Mouse (Mus musculus) splenic B cell, adult 2 months (primary cell): Measurements from ENCODE around the gene Itpkc.

Experiments used
- DNase-seq: peaks from one replicate; pipeline ENCODE4 v3.0.0-alpha.2; 2011; ENCODE audit warnings: low read depth, low spot score
- H3K27me3 ChIP-seq: 2 replicates; pipeline ENCODE4 v1.6.1; 2012; ENCODE audit warnings: mild to moderate bottlenecking, low read length, moderate library complexity, mixed read lengths; ENCODE audit not compliant: control insufficient read depth, poor library complexity, insufficient read depth, severe bottlenecking
- H3K36me3 ChIP-seq: 2 replicates; pipeline ENCODE4 v1.6.1; 2012; ENCODE audit warnings: mild to moderate bottlenecking, low read length, moderate library complexity, mixed read lengths; ENCODE audit not compliant: control insufficient read depth, poor library complexity, insufficient read depth, severe bottlenecking

Gene Itpkc

GRCm38 (mm10) chr7:27227676-27228075 is 785 bp downstream of the Itpkc start:
- Histone ChIP-seq H3K36me3 (no peaks in the 10 kb centered on the region), H3K27me3 (no peaks in the 10 kb centered on the region)
- DNase-seq: no peak

DNA sequence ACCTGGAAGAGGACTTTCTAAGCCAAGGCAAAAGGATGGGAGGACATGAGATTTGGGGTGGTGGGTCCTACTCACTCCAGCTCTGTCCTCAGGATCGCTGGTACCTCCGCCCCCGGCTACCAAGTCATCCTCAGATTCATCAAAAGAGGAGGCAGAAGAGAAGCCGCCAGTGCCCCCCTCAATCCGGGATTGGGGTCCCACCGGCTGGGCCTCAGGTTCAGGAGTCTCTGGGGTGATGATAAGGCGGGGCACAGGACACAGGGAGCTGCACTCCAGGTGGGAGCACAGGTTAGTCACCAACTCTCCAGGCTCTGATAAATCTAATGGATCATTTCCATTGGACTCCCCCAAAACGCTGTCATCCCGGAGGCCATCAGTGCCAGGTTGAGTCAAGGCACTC is 1.2 kb downstream of the Itpkc start:
- Histone ChIP-seq H3K36me3 (no peaks in the 10 kb centered on the region), H3K27me3 (no peaks in the 10 kb centered on the region)
- no peak for DNase-seq

GRCm38 (mm10) chr7:27224877-27225575 is 3.4 kb downstream of the Itpkc start:
- no peak for DNase-seq
- Histone ChIP-seq H3K27me3 (no peaks in the 10 kb centered on the region), H3K36me3 (no peaks in the 10 kb centered on the region)

DNA sequence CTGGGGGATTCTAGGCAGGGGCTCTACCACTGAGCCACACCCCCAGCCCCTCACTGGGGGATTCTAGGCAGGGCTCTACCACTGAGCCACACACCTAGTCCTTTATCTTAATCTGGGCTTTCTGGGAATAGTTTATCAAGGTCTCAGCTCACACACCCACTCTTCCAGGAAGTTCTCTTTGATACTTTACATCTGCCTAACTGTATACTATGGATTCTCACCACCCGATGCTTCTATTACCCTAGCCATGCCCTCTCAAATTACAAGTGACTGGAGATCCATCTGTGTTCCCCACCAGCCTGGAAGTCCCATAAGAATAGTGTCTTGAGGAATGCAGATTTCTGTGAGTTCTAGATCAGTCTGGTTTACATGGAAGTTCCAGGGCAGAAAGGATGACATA is 5.9 kb downstream of the Itpkc start:
- Histone ChIP-seq H3K36me3 (no peaks in the 10 kb centered on the region; the same call in none of the 2 replicates), H3K27me3 (no peaks in the 10 kb centered on the region)
- no peak for DNase-seq

DNA sequence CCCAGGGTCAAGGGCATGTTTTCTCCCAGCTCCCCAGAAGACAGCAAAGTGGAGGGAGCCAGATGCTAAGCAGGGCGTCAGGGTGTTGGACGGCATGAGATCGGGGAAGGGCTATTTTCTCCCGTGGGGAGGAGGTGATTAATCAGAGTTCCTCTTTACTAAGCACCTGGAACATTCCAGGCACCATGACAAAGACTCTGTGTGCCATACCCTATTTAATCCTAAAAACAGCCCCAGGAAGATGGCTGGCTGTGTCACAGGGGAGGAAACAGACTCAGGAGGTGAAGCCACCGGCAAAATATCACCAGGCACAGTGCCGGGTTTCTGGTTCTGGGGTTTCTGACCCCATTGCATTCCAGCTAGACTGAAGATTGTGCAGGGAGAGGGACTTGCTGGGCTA is 6.5 kb downstream of the Itpkc start:
- Histone ChIP-seq H3K36me3 (no peaks in the 10 kb centered on the region; the same call in none of the 2 replicates), H3K27me3 (no peaks in the 10 kb centered on the region)
- DNase-seq: no peak

DNA sequence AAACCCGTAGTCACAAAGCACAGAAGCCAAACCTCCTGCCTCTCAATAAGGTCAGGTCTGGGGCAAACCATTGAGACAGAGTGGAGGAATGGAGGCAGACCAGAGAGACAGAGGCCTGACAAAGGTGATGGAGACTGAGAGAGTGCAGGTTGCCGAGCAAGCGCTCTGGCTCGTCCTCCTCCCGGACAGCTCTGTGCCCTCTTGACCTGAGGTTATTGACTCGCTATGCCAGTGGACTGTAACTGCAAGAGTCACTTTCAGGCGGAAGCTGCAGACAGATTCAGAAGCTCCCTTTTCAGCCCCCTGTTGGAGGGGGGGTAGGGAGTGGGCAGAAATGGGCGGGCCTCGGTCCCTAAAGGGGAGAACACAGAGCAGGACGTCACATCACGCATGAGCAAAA is 8.5 kb downstream of the Itpkc start:
- DNase-seq: no peak
- no peaks in the 10 kb centered on the region; the same call in 1 of the 2 replicates for H3K27me3 ChIP-seq

GRCm38 (mm10) chr7:27218586-27218985 is 9.9 kb downstream of the Itpkc start:
- no peak for DNase-seq
- H3K27me3 ChIP-seq: no peaks in the 10 kb centered on the region; the same call in 1 of the 2 replicates

More for the DNA sequence above, 8.5 kb downstream of the Itpkc start:
- no peaks in the 10 kb centered on the region; the same call in none of the 2 replicates for H3K36me3 ChIP-seq

DNA sequence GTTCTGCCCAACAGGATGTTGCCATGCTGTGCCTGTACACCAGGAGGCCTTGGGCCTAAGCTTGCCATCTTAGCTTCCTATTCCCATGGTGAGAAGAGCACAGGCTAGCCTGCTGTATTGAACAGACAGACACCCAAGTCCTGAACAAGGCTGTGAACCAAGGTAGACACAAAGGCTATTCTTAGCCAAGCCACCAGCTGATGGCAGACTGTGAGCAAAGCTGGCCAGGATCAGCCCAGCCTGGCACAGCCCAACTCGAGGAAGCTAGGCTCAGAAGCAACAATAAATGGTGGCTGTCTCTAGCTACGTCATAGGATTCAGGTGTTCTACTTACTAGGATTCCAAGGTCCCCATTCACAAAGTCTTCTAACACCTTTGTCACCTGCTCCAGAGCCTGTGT is 15.8 kb downstream of the Itpkc start:
- H3K36me3 ChIP-seq: peaks cover 4% of the 10 kb centered on the region
- no peak for DNase-seq
- H3K27me3 ChIP-seq: no peaks in the 10 kb centered on the region; the same call in 1 of the 2 replicates

More at GRCm38 (mm10) chr7:27218586-27218985, 9.9 kb downstream of the Itpkc start:
- H3K36me3 ChIP-seq: peaks cover 4% of the 10 kb centered on the region

DNA sequence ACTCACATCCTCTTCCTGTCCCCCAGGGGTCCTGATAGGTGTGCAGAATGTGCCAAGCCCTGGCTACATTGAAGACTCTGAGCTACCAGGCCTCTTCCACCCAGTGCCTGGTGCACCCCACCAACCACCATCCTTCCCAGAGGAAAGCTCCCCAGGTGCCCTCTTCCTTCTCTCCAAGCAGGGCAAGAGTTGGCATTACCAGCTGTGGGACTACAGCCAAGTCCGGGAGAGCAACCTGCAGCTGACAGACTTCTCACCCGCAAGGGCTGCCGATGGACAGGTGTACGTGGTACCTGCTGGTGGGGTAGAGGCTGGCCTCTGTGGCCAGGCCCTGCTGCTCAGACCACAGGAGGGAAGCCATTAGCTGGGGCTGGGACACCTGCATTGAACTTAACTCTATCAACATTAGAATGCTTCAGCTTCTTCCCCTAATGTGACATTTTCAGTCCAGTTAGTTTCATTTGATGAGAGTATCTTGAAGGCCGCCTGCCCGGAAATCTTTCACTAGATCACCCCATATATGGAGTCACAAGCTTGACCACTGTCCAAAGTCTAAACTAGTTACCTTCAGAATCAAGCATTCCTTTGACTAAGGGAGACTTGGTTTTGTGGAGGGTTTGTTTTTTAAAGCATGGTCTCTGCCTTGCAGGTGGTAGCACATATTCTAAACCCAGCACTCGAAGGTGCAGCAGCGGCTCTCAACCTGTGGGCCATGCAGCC is 24.6 kb downstream of the Itpkc start:
- DNase-seq: no peak
- no peaks in the 10 kb centered on the region; the same call in none of the 2 replicates for H3K36me3 ChIP-seq

DNA sequence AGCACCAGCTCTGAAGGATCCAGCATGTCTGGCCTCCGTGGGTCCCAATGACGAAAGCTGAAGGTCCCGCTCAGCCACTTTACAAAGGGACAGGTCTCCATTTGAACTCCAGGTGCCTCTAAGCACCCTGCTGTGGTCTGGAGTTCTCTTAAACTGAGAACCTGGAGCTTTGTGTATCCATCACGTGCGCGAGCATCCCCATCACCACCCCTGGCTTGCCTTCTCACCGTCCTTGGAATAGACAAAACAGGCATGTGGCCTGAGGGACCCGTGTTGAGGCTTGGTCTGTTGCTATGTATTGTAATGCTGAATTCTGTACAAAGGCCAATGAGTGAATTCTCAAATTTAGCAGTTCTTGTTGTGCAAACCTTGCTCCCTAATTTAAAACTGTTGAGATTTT is 29.7 kb downstream of the Itpkc start:
- Histone ChIP-seq H3K36me3 (no peaks in the 10 kb centered on the region; the same call in 1 of the 2 replicates), H3K27me3 (no peaks in the 10 kb centered on the region)
- no peak for DNase-seq

More for the DNA sequence above, 24.6 kb downstream of the Itpkc start:
- no peaks in the 10 kb centered on the region for H3K27me3 ChIP-seq

DNA sequence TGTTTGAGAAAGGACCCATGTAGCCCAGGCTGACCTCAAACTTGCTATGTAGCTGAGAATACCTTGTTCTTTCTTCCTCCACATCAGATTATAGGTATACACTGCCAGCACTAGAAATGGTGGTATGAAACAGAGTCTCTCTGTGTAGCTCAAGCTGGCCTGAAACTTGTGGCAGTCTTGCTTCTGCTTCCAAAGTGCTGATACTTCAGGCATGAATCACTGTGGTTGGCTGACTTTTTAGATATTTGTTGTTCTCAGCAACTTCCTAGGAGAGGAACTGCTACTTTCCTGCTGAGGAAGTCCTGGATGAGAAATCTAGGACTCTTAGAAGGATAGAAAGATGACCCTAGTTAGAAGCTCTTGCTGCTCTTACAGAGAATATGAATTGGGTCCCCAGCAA is 30.1 kb downstream of the Itpkc start:
- H3K27me3 ChIP-seq: no peaks in the 10 kb centered on the region
- no peaks in the 10 kb centered on the region; the same call in 1 of the 2 replicates for H3K36me3 ChIP-seq
- no peak for DNase-seq

DNA sequence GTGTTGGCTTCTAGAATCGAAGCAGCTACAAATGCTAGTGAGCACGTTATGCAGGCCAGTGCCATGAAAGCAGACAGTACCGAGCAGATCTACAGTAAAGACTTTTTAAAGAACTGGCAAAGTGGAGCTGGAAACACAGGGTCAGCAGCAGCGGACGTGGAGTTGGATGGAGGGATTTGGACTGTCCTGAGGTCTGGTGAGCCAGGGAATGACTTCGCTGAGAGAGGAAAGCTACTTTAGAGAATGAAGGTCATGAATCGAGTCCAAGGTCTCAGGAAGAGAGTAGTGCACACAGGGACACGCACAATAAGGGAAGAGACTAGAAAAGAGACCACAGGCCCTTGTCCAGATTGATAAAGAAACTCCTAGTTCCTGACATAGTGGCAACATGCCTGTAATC is 30.8 kb downstream of the Itpkc start:
- Histone ChIP-seq H3K36me3 (no peaks in the 10 kb centered on the region; the same call in 1 of the 2 replicates), H3K27me3 (no peaks in the 10 kb centered on the region)
- no peak for DNase-seq

DNA sequence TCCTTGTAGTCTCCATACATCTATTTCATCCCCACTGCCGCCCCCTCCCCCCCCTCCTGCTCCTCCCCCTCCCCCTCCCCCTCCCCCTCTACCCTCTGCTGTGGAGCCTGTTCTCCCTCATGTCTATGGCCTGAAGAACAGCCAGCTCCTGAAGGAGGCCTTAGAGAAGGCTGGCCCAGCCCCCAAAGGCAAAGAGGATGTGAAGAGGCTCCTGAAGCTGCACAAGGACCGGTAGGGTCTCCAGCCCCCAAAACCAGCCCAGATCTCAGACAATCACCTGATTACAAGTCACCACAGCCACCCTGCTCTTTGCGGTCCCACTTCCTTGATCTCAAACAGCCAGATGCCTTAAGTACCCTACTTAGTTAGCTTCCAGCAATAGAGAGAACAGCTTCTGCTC is 31.3 kb downstream of the Itpkc start:
- Histone ChIP-seq H3K27me3 (no peaks in the 10 kb centered on the region), H3K36me3 (no peaks in the 10 kb centered on the region; the same call in 1 of the 2 replicates)
- DNase-seq: no peak

DNA sequence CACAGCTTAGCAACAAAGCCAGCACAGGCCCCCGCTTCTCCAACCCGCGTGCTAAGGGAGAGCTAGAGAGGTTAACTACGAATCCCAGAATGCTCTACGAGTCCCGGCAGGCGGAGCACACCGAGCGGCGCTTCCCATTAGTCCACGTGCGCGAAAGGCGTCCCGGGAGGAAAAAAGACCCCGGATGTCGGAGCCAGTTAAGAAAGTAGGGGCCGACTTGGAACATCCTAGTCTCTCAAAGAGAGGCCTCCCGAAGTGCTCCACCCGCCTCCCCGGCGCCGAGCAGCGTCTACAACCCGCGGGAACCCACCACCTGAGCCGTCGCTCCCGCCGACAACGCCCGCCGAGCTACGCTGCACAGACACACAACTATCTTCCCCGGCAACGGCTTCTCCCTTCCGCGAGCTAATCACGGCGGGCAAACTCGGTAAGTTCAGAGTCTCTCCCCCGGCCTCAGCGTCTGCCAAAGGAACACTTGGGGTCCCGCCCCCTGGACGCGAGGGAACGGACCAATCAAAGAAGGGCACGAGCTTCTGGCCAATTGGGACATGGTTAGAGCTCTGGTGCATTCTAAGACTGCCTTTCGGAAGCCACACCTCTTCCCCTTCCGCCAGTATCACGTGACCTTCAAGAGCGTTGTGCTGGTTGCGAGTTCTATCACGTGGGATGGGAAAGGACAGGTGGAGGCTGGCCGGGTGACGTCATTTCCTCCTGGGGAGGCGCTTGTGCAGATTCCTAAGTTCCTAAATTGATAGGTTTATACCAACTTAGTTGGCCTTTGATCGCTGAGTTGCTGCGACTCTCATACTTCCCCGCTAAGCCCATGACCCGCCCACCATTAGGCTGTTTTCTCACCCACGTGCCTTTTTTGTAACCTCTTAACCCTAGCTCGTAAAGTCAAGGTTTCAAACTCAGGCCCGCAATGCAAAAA is 32.5 kb downstream of the Itpkc start, which contains the start of the genes BC024978 and Snrpa:
Gene BC024978, plus strand, starts transcription at position 101 of the 931 bp plus-strand sequence.
Gene Snrpa, minus strand, starts transcription at position 591 of the 931 bp plus-strand sequence.
- H3K36me3 ChIP-seq: peaks cover under 1% of the 10 kb centered on the region
- H3K27me3 ChIP-seq: no peaks in the 10 kb centered on the region
- peak; percentile 100 for DNase-seq
